Mouse (Mus musculus) retina, embryonic 14.5 days (tissue): ENCODE results near the gene Pik3r6.
A peak's percentile ranks its signal among the peaks of the same experiment; 100 is the strongest.

Experiments used
- DNase-seq: peaks from one replicate; pipeline ENCODE4 v3.0.0-alpha.2; 2015; ENCODE audit warnings: low spot score

The Pik3r6 gene

GRCm38 (mm10) chr11:68583225-68583624, 80.4 kb downstream of the Pik3r6 start:
- DNase-seq: no peak

GRCm38 (mm10) chr11:68583906-68584480, 81.2 kb downstream of the Pik3r6 start:
- no peak for DNase-seq

- peak; percentile 57 for DNase-seq
Observed at GRCm38 (mm10) chr11:68585890-68586289, 83.1 kb downstream of the Pik3r6 start.

GRCm38 (mm10) chr11:68586721-68587120, 83.9 kb downstream of the Pik3r6 start, which contains the start of gene Ccdc42:
Ccdc42 (plus strand) TSS chr11:68587021.
- DNase-seq: no peak

- peak; percentile 85 for DNase-seq
Observed at GRCm38 (mm10) chr11:68589055-68589809, 86.4 kb downstream of the Pik3r6 start.

GRCm38 (mm10) chr11:68591708-68592107, 88.9 kb downstream of the Pik3r6 start:
- no peak for DNase-seq

GRCm38 (mm10) chr11:68593247-68593646, 90.4 kb downstream of the Pik3r6 start:
- no peak for DNase-seq

- no peak for DNase-seq
Observed at GRCm38 (mm10) chr11:68597912-68598311, 95.1 kb downstream of the Pik3r6 start.

- no peak for DNase-seq
Observed at GRCm38 (mm10) chr11:68600551-68601021, 97.8 kb downstream of the Pik3r6 start.

- DNase-seq: peak; percentile 45
Observed at GRCm38 (mm10) chr11:68601486-68601991, 98.7 kb downstream of the Pik3r6 start.
